Mouse (Mus musculus): ENCODE results near the gene Mtr. TPM values are rescaled to one million over a fixed set of nuclear protein-coding genes. Genes with fewer than 3 reads are reported as not detected.

Mtr gene
- polyA plus RNA-seq (2012; ENCODE audit: low replicate concordance) = 4.4 and 11.4 TPM in 2 replicates

GRCm38 (mm10) chr13:12257391-12258380, at the start of gene Mtr:
Gene Mtr, minus strand, starts transcription at chr13:12258113.

Other genes with a start within 250 kb of the Mtr start
- gene Ryr2, start 151.2 kb downstream of the Mtr start, polyA plus RNA-seq (2012; ENCODE audit: low replicate concordance) = 0.04 and 0.06 TPM in 2 replicates
- 0.77 and 2.9 TPM in 2 replicates for gene Actn2, start 82.6 kb upstream of the Mtr start, polyA plus RNA-seq (2012; ENCODE audit: low replicate concordance)
- 4.7 and 41.5 TPM in 2 replicates for gene Heatr1, start 136.9 kb upstream of the Mtr start, polyA plus RNA-seq (2012; ENCODE audit: low replicate concordance)
- 6.4 and 8.8 TPM in 2 replicates for gene Lgals8, start 206.8 kb upstream of the Mtr start, polyA plus RNA-seq (2012; ENCODE audit: low replicate concordance)

Data from hematopoietic multipotent progenitor cell, adult 10-12 weeks (in vitro differentiated cells).